Mouse (Mus musculus): ENCODE measurements around the gene Cln3. TPM values are rescaled to one million over a fixed set of nuclear protein-coding genes. Genes with fewer than 3 reads are reported as not detected.

Gene Cln3
- polyA plus RNA-seq, 1 experiment from 2014 or later, result 23.0 TPM

DNA sequence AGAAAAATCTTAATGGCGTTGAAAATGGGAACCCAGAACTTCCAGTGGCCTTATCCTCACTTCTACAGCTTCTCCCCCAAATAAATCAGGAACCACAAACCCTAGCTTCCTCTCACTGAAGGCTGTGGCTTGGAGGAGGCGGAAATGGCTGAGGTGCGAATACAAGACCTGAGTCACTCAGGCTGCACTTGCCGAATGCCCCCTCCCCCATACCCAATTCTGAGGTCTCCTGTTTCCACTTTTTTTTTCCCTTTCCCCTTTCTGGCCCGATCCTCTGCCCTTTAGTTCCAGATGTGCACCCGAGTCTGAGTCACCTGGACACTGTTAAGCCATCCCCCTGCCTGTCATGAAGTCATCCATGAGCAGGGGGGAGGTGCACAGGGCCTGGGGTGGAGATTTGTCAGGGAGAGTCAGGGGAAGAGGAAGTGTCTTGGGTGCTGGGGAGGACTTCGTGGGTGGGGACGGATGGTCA is 1.1 kb downstream of the Cln3 start, which contains the start of gene Apobr:
Gene Apobr, plus strand, starts transcription at position 437 of the 472 bp plus-strand sequence.
- DNase-seq (ENCODE audit: low spot score) (no peak), ATAC-seq (replicated peaks; ENCODE audit: low FRiP score) (no peak)
- no peaks in the 10 kb centered on the region for H3K4me1 ChIP-seq (replicated peaks; ENCODE audit: control insufficient read depth, insufficient read depth, low read length)
- H3K9ac ChIP-seq (ENCODE audit: low read length), result peak within 1 kb of the TSS; percentile 35; the same call in 1 of the 2 replicates
- H3K27me3 ChIP-seq (ENCODE audit: control insufficient read depth, insufficient read depth, low read length), result peaks cover 4% of the 10 kb centered on the region
- H3K4me3 ChIP-seq (ENCODE audit: low read depth, low read length), result 0 out of 2 replicates have a peak within 1 kb of the TSS, but pooled peaks have one; percentile 48
- 80% methylated on average over 8 of the region's 8 CpGs for WGBS
- H3K36me3 ChIP-seq (ENCODE audit: control insufficient read depth, insufficient read depth, low read length), result no peaks in the 10 kb centered on the region
- no peak within 1 kb of the TSS for H3K27ac ChIP-seq (ENCODE audit: low read depth, low read length)
- no peaks in the 10 kb centered on the region for H3K9me3 ChIP-seq (ENCODE audit: control insufficient read depth, low read length)
- peak within 1 kb of the TSS; percentile 56; the same call in 1 of the 2 replicates for H3K4me2 ChIP-seq (ENCODE audit: low read depth, low read length, severe bottlenecking)

DNA sequence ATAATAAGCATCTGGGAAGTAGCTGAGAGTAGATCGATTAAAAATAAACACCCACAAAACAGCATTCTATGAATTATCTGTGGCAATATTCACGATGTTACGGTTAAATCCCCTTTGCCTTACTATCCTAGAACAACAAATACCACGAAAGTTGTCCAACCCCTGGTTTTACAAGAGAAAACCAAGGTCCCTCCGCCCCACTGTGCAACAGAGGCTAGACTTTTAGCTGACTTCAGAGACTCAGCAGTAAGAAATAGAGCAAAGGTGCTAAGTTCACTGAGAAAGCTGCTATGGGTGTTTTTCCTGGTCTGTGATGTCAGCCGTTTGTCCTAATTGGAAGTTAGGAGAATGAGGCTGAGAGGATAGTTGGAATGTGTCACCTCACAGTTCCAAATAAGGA is 1.9 kb downstream of the Cln3 start:
- Histone ChIP-seq H3K27ac (ENCODE audit: low read depth, low read length) (no peak overlapping the region), H3K9me3 (ENCODE audit: control insufficient read depth, low read length) (no peaks in the 10 kb centered on the region), H3K4me3 (ENCODE audit: low read depth, low read length) (peak overlapping the region; percentile 48; the same call in 1 of the 2 replicates), H3K9ac (ENCODE audit: low read length) (peak overlapping the region; percentile 35; the same call in 1 of the 2 replicates), H3K36me3 (ENCODE audit: control insufficient read depth, insufficient read depth, low read length) (no peaks in the 10 kb centered on the region), H3K4me2 (ENCODE audit: low read depth, low read length, severe bottlenecking) (peak overlapping the region; percentile 56), H3K27me3 (ENCODE audit: control insufficient read depth, insufficient read depth, low read length) (peaks cover 4% of the 10 kb centered on the region), H3K4me1 (replicated peaks; ENCODE audit: control insufficient read depth, insufficient read depth, low read length) (no peaks in the 10 kb centered on the region)
- ATAC-seq (replicated peaks; ENCODE audit: low FRiP score), result no peak
- WGBS, result 64% methylated on average over 6 of the region's 6 CpGs
- DNase-seq (ENCODE audit: low spot score), result no peak

- Histone ChIP-seq H3K4me2 (ENCODE audit: low read depth, low read length, severe bottlenecking) (peak overlapping the region; percentile 56), H3K9me3 (ENCODE audit: control insufficient read depth, low read length) (no peaks in the 10 kb centered on the region), H3K27me3 (ENCODE audit: control insufficient read depth, insufficient read depth, low read length) (peaks cover 4% of the 10 kb centered on the region), H3K36me3 (ENCODE audit: control insufficient read depth, insufficient read depth, low read length) (no peaks in the 10 kb centered on the region), H3K4me3 (ENCODE audit: low read depth, low read length) (peak overlapping the region; percentile 48), H3K27ac (ENCODE audit: low read depth, low read length) (peak overlapping the region; percentile 79; the same call in 1 of the 2 replicates), H3K4me1 (replicated peaks; ENCODE audit: control insufficient read depth, insufficient read depth, low read length) (no peaks in the 10 kb centered on the region), H3K9ac (ENCODE audit: low read length) (peak overlapping the region; percentile 35)
- DNase-seq (ENCODE audit: low spot score) (peak; percentile 89), ATAC-seq (replicated peaks; ENCODE audit: low FRiP score) (peak; percentile 88)
- under 1% methylated on average over 22 of the region's 22 CpGs for WGBS
Observed at GRCm38 (mm10) chr7:126583251-126583709, 2.3 kb downstream of the Cln3 start.

DNA sequence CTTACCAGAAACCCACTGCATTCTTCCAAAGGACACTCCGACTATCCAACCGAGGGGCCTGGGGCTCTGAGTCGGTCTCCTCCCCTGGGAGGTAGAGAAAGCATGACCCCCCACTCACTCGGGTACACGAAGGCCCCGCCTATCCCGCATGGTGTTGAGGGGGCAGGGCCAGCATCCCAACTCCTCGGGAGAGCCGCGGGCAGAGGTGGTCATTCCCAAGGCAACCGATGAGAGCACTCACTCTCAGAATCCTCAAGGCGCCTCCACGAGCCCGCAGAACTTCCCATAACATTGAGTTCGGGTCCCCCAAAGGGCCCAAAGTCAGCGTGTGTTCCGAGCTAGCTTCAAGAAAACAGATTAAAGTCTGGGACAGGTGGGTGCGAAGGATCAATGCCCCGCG is 2.9 kb downstream of the Cln3 start:
- Histone ChIP-seq H3K4me3 (ENCODE audit: low read depth, low read length) (peak overlapping the region; percentile 48), H3K36me3 (ENCODE audit: control insufficient read depth, insufficient read depth, low read length) (no peaks in the 10 kb centered on the region), H3K4me1 (replicated peaks; ENCODE audit: control insufficient read depth, insufficient read depth, low read length) (no peaks in the 10 kb centered on the region), H3K9me3 (ENCODE audit: control insufficient read depth, low read length) (no peaks in the 10 kb centered on the region), H3K27ac (ENCODE audit: low read depth, low read length) (no peak overlapping the region), H3K9ac (ENCODE audit: low read length) (peak overlapping the region; percentile 35), H3K27me3 (ENCODE audit: control insufficient read depth, insufficient read depth, low read length) (peaks cover 4% of the 10 kb centered on the region), H3K4me2 (ENCODE audit: low read depth, low read length, severe bottlenecking) (peak overlapping the region; percentile 56)
- DNase-seq (ENCODE audit: low spot score) (peak; percentile 72), ATAC-seq (replicated peaks; ENCODE audit: low FRiP score) (peak; percentile 77)
- 2% methylated on average over 20 of the region's 20 CpGs for WGBS

- Histone ChIP-seq H3K4me3 (ENCODE audit: low read depth, low read length) (no peak overlapping the region), H3K4me1 (replicated peaks; ENCODE audit: control insufficient read depth, insufficient read depth, low read length) (no peaks in the 10 kb centered on the region), H3K9ac (ENCODE audit: low read length) (no peak overlapping the region), H3K36me3 (ENCODE audit: control insufficient read depth, insufficient read depth, low read length) (no peaks in the 10 kb centered on the region), H3K4me2 (ENCODE audit: low read depth, low read length, severe bottlenecking) (no peak overlapping the region), H3K27ac (ENCODE audit: low read depth, low read length) (no peak overlapping the region), H3K9me3 (ENCODE audit: control insufficient read depth, low read length) (no peaks in the 10 kb centered on the region), H3K27me3 (ENCODE audit: control insufficient read depth, insufficient read depth, low read length) (peaks cover 4% of the 10 kb centered on the region)
- WGBS, result 90% methylated on average over 6 of the region's 6 CpGs
- ATAC-seq (replicated peaks; ENCODE audit: low FRiP score) (no peak), DNase-seq (ENCODE audit: low spot score) (no peak)
Observed at GRCm38 (mm10) chr7:126581661-126582060, 4.0 kb downstream of the Cln3 start.

DNA sequence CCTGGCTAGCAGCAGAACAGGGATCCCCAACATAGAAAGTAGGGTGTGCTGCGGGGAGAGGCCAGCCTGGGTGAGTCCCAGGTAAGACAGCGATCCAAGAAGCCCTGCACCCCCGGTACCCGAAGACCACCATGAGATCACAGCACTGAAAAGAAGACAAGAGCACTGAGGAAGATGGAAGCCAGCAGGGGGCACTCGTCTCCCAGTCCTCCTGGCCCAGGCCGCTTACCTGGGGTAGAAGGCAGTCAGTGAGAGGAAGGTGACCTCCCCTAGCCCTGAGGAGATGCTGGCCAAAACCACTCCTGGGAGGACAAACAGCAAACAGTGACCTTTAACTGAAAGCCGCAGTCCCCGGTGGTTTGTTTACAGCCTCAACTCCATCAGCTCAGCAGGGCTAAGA is 6.4 kb downstream of the Cln3 start:
- Histone ChIP-seq H3K9ac (ENCODE audit: low read length) (no peak overlapping the region), H3K4me2 (ENCODE audit: low read depth, low read length, severe bottlenecking) (no peak overlapping the region), H3K36me3 (ENCODE audit: control insufficient read depth, insufficient read depth, low read length) (no peaks in the 10 kb centered on the region), H3K9me3 (ENCODE audit: control insufficient read depth, low read length) (no peaks in the 10 kb centered on the region), H3K27ac (ENCODE audit: low read depth, low read length) (no peak overlapping the region), H3K4me1 (replicated peaks; ENCODE audit: control insufficient read depth, insufficient read depth, low read length) (no peaks in the 10 kb centered on the region), H3K27me3 (ENCODE audit: control insufficient read depth, insufficient read depth, low read length) (no peaks in the 10 kb centered on the region), H3K4me3 (ENCODE audit: low read depth, low read length) (no peak overlapping the region)
- DNase-seq (ENCODE audit: low spot score), result no peak
- 63% methylated on average over 8 of the region's 8 CpGs for WGBS
- ATAC-seq (replicated peaks; ENCODE audit: low FRiP score), result no peak

DNA sequence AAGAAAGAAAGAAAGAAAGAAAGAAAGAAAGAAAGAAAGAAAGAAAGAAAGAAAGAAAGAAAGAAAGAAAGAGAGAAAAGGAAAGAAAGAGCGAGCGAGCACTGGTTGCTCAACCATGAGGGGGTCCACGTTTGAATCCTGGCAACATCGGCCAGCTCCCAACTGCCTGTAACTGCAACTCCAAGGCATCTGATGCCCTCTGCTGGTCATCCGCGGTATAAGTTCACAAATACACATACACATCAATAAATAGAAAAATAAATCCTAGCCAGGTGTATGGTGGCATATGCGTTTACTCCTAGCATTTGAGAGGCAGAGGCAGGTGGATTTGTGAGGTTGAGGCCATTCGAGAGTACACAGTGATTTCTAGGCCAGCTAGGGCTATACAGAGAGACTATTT is 8.7 kb downstream of the Cln3 start:
- Histone ChIP-seq H3K4me2 (ENCODE audit: low read depth, low read length, severe bottlenecking) (no peak overlapping the region), H3K27me3 (ENCODE audit: control insufficient read depth, insufficient read depth, low read length) (no peaks in the 10 kb centered on the region), H3K4me3 (ENCODE audit: low read depth, low read length) (no peak overlapping the region), H3K4me1 (replicated peaks; ENCODE audit: control insufficient read depth, insufficient read depth, low read length) (no peaks in the 10 kb centered on the region), H3K27ac (ENCODE audit: low read depth, low read length) (no peak overlapping the region), H3K36me3 (ENCODE audit: control insufficient read depth, insufficient read depth, low read length) (no peaks in the 10 kb centered on the region), H3K9ac (ENCODE audit: low read length) (no peak overlapping the region), H3K9me3 (ENCODE audit: control insufficient read depth, low read length) (no peaks in the 10 kb centered on the region)
- ATAC-seq (replicated peaks; ENCODE audit: low FRiP score) (no peak), DNase-seq (ENCODE audit: low spot score) (peak; percentile 72)
- WGBS, result 56% methylated on average over 8 of the region's 8 CpGs

GRCm38 (mm10) chr7:126566094-126566765 is 19.4 kb downstream of the Cln3 start, which contains the start of gene Eif3c:
Gene Eif3c (minus strand): TSS chr7:126566411.
- DNase-seq (ENCODE audit: low spot score) (peak; percentile 88), ATAC-seq (replicated peaks; ENCODE audit: low FRiP score) (peak; percentile 94)
- H3K27ac ChIP-seq (ENCODE audit: low read depth, low read length), result peak within 1 kb of the TSS; percentile 31; the same call in 1 of the 2 replicates
- H3K4me1 ChIP-seq (replicated peaks; ENCODE audit: control insufficient read depth, insufficient read depth, low read length), result no peaks in the 10 kb centered on the region
- H3K36me3 ChIP-seq (ENCODE audit: control insufficient read depth, insufficient read depth, low read length), result peaks cover 10% of the 10 kb centered on the region
- H3K9ac ChIP-seq (ENCODE audit: low read length), result peak within 1 kb of the TSS; percentile 87
- under 1% methylated on average over 46 of the region's 46 CpGs for WGBS
- peak within 1 kb of the TSS; percentile 89 for H3K4me3 ChIP-seq (ENCODE audit: low read depth, low read length)
- H3K27me3 ChIP-seq (ENCODE audit: control insufficient read depth, insufficient read depth, low read length), result no peaks in the 10 kb centered on the region
- no peaks in the 10 kb centered on the region for H3K9me3 ChIP-seq (ENCODE audit: control insufficient read depth, low read length)
- peak within 1 kb of the TSS; percentile 80 for H3K4me2 ChIP-seq (ENCODE audit: low read depth, low read length, severe bottlenecking)
